Mouse (Mus musculus) hindbrain, embryonic 16.5 days (tissue): ENCODE data around the gene Ndufa1. TPM values are rescaled to one million over a fixed set of nuclear protein-coding genes. Genes with fewer than 3 reads are reported as not detected.
"Not testable (repeated sequence)": the region's sequence is repeated elsewhere in the genome, so short reads cannot be mapped to it uniquely, and the experiment has no call there.

Source experiments
- ATAC-seq: fragments of 200-750 bp; cut with Nextera tagmentation; 2 replicates; pipeline ENCODE4 v1.8.0; 2017; ENCODE audit warnings: moderate TSS enrichment, moderate library complexity
- H3K27ac ChIP-seq: fragments of 300-500 bp; sonication (generic); 2 replicates; pipeline ENCODE4 v1.5.1; 2014; ENCODE audit warnings: low read depth, mild to moderate bottlenecking, control low read depth, low read length, moderate library complexity
- H3K27me3 ChIP-seq: fragments of 300-500 bp; sonication (generic); replicated peaks from 2 replicates; pipeline ENCODE4 v1.6.1; 2014; ENCODE audit warnings: low read length; ENCODE audit not compliant: control insufficient read depth, insufficient read depth
- H3K36me3 ChIP-seq: fragments of 300-500 bp; sonication (generic); 2 replicates; pipeline ENCODE4 v1.6.1; 2014; ENCODE audit warnings: mild to moderate bottlenecking, low read length, moderate library complexity, mixed read lengths; ENCODE audit not compliant: control insufficient read depth, insufficient read depth
- H3K4me1 ChIP-seq: fragments of 300-500 bp; sonication (generic); 2 replicates; pipeline ENCODE4 v1.6.1; 2014; ENCODE audit warnings: low read depth, low read length; ENCODE audit not compliant: control insufficient read depth, insufficient read depth
- H3K4me2 ChIP-seq: fragments of 300-500 bp; sonication (generic); 2 replicates; pipeline ENCODE4 v1.6.1; 2014; ENCODE audit warnings: mild to moderate bottlenecking, low read length, control low read depth, moderate library complexity
- H3K4me3 ChIP-seq: fragments of 300-500 bp; sonication (generic); 2 replicates; pipeline ENCODE4 v1.5.1; 2014; ENCODE audit warnings: mild to moderate bottlenecking, low read length, control low read depth, moderate library complexity
- H3K9ac ChIP-seq: fragments of 300-500 bp; sonication (generic); 2 replicates; pipeline ENCODE4 v1.6.1; 2014; ENCODE audit warnings: low read depth, mild to moderate bottlenecking, control low read depth, low read length, moderate library complexity
- H3K9me3 ChIP-seq: fragments of 300-500 bp; sonication (generic); 2 replicates; pipeline ENCODE4 v1.6.1; 2014; ENCODE audit warnings: mild to moderate bottlenecking, low read length, moderate library complexity; ENCODE audit not compliant: control insufficient read depth
- WGBS: fragments of 180-500 bp; shearing (Covaris S2); extraction: QIAGEN DNeasy Blood & Tissue Kit; methylation state at CpG from one replicate; pipeline ENCODE4 v1.1.7; 2014; 5-methylcytosine and 5-hydroxymethylcytosine counted together
- polyA plus RNA-seq: library from polyadenylated mRNA; unstranded; fragments of >200 nt; fragmentation: Nextera tagmentation; extraction: Ambion mirVana; gene quantifications from 2 replicates; pipeline ENCODE4 v1.2.1, GENCODE M21; 2015

Gene Ndufa1
- polyA plus RNA-seq, 1 experiment from 2014 or later, result 741 TPM

- no peak overlapping the region for H3K9ac ChIP-seq
- H3K36me3 ChIP-seq, result no peaks in the 10 kb centered on the region
- ATAC-seq, result no peak
- H3K4me3 ChIP-seq, result no peak overlapping the region
- 79% methylated on average over 18 of the region's 18 CpGs for WGBS
- H3K27ac ChIP-seq, result no peak overlapping the region
- no peaks in the 10 kb centered on the region for H3K9me3 ChIP-seq
- no peak overlapping the region for H3K4me2 ChIP-seq
- H3K4me1 ChIP-seq, result no peaks in the 10 kb centered on the region
- no peaks in the 10 kb centered on the region for H3K27me3 ChIP-seq
These were observed 27.8 kb downstream of the Ndufa1 start for GRCm38 (mm10) chrX:37163115-37163514.

GRCm38 (mm10) chrX:37161169-37161568 is 29.8 kb downstream of the Ndufa1 start:
- H3K4me2 ChIP-seq, result no peak overlapping the region
- no peaks in the 10 kb centered on the region for H3K36me3 ChIP-seq
- no peaks in the 10 kb centered on the region for H3K4me1 ChIP-seq
- H3K4me3 ChIP-seq, result no peak overlapping the region
- ATAC-seq, result no peak
- H3K27me3 ChIP-seq, result no peaks in the 10 kb centered on the region
- WGBS, result 67% methylated on average over 9 of the region's 10 CpGs
- H3K9me3 ChIP-seq, result no peaks in the 10 kb centered on the region
- no peak overlapping the region for H3K9ac ChIP-seq
- no peak overlapping the region for H3K27ac ChIP-seq

GRCm38 (mm10) chrX:37157839-37158238 is 33.1 kb downstream of the Ndufa1 start:
- WGBS, result 63% methylated on average over 4 of the region's 4 CpGs
- Histone ChIP-seq H3K9me3 (no peaks in the 10 kb centered on the region), H3K27me3 (no peaks in the 10 kb centered on the region), H3K4me2 (no peak overlapping the region), H3K27ac (no peak overlapping the region), H3K9ac (no peak overlapping the region), H3K4me1 (no peaks in the 10 kb centered on the region), H3K36me3 (0 out of 2 replicates have a peak, but pooled peaks cover 2% of the 10 kb centered on the region), H3K4me3 (no peak overlapping the region)
- no peak for ATAC-seq

- Histone ChIP-seq H3K4me1 (no peaks in the 10 kb centered on the region), H3K36me3 (peaks cover 3% of the 10 kb centered on the region; the same call in 1 of the 2 replicates), H3K4me3 (no peak overlapping the region), H3K4me2 (no peak overlapping the region), H3K27ac (no peak overlapping the region), H3K9me3 (no peaks in the 10 kb centered on the region), H3K9ac (no peak overlapping the region), H3K27me3 (no peaks in the 10 kb centered on the region)
- no peak for ATAC-seq
- 94% methylated on average over 2 of the region's 2 CpGs for WGBS
These were observed 46.0 kb downstream of the Ndufa1 start for GRCm38 (mm10) chrX:37144954-37145353.

GRCm38 (mm10) chrX:37144498-37144897 is 46.5 kb downstream of the Ndufa1 start:
- not testable (repeated sequence) for H3K27me3 ChIP-seq, H3K9me3 ChIP-seq, H3K36me3 ChIP-seq, H3K9ac ChIP-seq, H3K4me1 ChIP-seq, H3K4me2 ChIP-seq, H3K4me3 ChIP-seq, ATAC-seq, H3K27ac ChIP-seq
- no CpG with 5 or more reads among the region's 4 CpGs for WGBS

- no peak overlapping the region for H3K4me3 ChIP-seq
- H3K4me1 ChIP-seq, result no peaks in the 10 kb centered on the region
- H3K36me3 ChIP-seq, result peaks cover 5% of the 10 kb centered on the region; the same call in 1 of the 2 replicates
- H3K4me2 ChIP-seq, result no peak overlapping the region
- no peak for ATAC-seq
- H3K27me3 ChIP-seq, result no peaks in the 10 kb centered on the region
- H3K27ac ChIP-seq, result no peak overlapping the region
- WGBS, result 95% methylated on average over 3 of the region's 3 CpGs
- no peak overlapping the region for H3K9ac ChIP-seq
- H3K9me3 ChIP-seq, result no peaks in the 10 kb centered on the region
These were observed 49.2 kb downstream of the Ndufa1 start for GRCm38 (mm10) chrX:37141732-37142131.

Other genes with a start within 250 kb of the Ndufa1 start
- gene Sept6, start 199.4 kb downstream of the Ndufa1 start, polyA plus RNA-seq, result 77.8 and 78.0 TPM in 2 replicates
- gene Sowahd, start 142.3 kb downstream of the Ndufa1 start, polyA plus RNA-seq, result 0.10 and 0.16 TPM in 2 replicates
- 227 and 236 TPM in 2 replicates for gene Rpl39, start 105.8 kb downstream of the Ndufa1 start, polyA plus RNA-seq
- gene Upf3b, start 80.8 kb downstream of the Ndufa1 start, polyA plus RNA-seq, result 24.8 and 27.2 TPM in 2 replicates
- 20.7 and 24.0 TPM in 2 replicates for gene Nkap, start 64.4 kb downstream of the Ndufa1 start, polyA plus RNA-seq
- gene Akap14, start 22.3 kb downstream of the Ndufa1 start, polyA plus RNA-seq, result 0.28 and 0.36 TPM in 2 replicates
- gene Rnf113a1, start 82 bp upstream of the Ndufa1 start, polyA plus RNA-seq, result 21.0 and 26.6 TPM in 2 replicates
- gene Gm9, start 19.9 kb upstream of the Ndufa1 start, polyA plus RNA-seq, result not detected in 2 replicates
- not detected in 2 replicates for gene Rhox1, start 31.1 kb upstream of the Ndufa1 start, polyA plus RNA-seq
- not detected in 2 replicates for gene Rhox2a, start 53.8 kb upstream of the Ndufa1 start, polyA plus RNA-seq
- gene Rhox3a, start 58.8 kb upstream of the Ndufa1 start, polyA plus RNA-seq, result not detected in 2 replicates
- gene Rhox4a, start 74.2 kb upstream of the Ndufa1 start, polyA plus RNA-seq, result not detected in 2 replicates
- not detected in 2 replicates for gene Rhox3a2, start 188.9 kb upstream of the Ndufa1 start, polyA plus RNA-seq
- not detected in 2 replicates for gene Rhox4a2, start 199.7 kb upstream of the Ndufa1 start, polyA plus RNA-seq
- not detected in 2 replicates for gene Rhox2b, start 220.9 kb upstream of the Ndufa1 start, polyA plus RNA-seq
- not detected in 2 replicates for gene Rhox4b, start 241.3 kb upstream of the Ndufa1 start, polyA plus RNA-seq